Mouse (Mus musculus): ENCODE results near the gene Krtap19-1. TPM values are rescaled to one million over a fixed set of nuclear protein-coding genes. Genes with fewer than 3 reads are reported as not detected.

Krtap19-1 gene
- polyA plus RNA-seq, 1 experiment from 2014 or later = not detected

- H3K27ac ChIP-seq (ENCODE audit: low read depth, low read length) = no peak overlapping the region
- H3K9me3 ChIP-seq (ENCODE audit: control insufficient read depth) = no peaks in the 10 kb centered on the region
- H3K27me3 ChIP-seq (replicated peaks; ENCODE audit: control insufficient read depth, insufficient read depth, low read length) = no peaks in the 10 kb centered on the region
- H3K4me3 ChIP-seq (ENCODE audit: low read depth, low read length) = no peak overlapping the region
- ATAC-seq = no peak
- no peaks in the 10 kb centered on the region for H3K4me1 ChIP-seq (replicated peaks; ENCODE audit: control insufficient read depth, insufficient read depth, low read length)
- 81% methylated on average over 3 of the region's 3 CpGs for WGBS
- H3K36me3 ChIP-seq (ENCODE audit: control insufficient read depth, insufficient read depth) = no peaks in the 10 kb centered on the region
- H3K4me2 ChIP-seq (replicated peaks; ENCODE audit: low read depth) = no peak overlapping the region
- H3K9ac ChIP-seq (ENCODE audit: low read depth, low read length) = no peak overlapping the region
- peak; percentile 81 for TF ChIP-seq CTCF (IDR thresholded peaks at IDR 0.05; ENCODE audit: low read depth)
Observed at GRCm38 (mm10) chr16:88823736-88824135, 45.5 kb downstream of the Krtap19-1 start.

DNA sequence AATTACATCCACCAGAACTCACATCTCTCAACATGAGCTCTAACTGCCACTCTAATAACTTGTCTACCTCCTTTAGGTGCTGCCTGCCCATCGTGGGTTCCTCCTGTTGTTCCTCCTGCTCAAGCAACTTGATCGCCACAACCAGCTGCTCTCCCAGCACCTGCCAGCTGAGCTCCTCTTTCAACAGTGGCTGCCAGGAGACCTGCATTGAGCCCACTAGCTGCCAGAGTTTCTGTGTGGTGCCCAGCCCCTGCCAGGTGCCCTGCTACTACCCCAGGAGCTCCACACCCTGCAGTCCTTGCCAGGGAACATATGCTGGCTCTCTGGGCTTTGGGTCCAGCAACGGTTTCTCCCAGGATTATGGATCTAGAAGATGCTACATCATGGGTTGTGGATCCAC, 49.1 kb downstream of the Krtap19-1 start, which contains the start of gene Krtap15:
Gene Krtap15, plus strand, starts transcription at position 150 of the 400 bp plus-strand sequence.
- Histone ChIP-seq H3K9ac (ENCODE audit: low read depth, low read length) (no peak within 1 kb of the TSS), H3K27me3 (replicated peaks; ENCODE audit: control insufficient read depth, insufficient read depth, low read length) (no peaks in the 10 kb centered on the region), H3K4me3 (ENCODE audit: low read depth, low read length) (no peak within 1 kb of the TSS), H3K9me3 (ENCODE audit: control insufficient read depth) (no peaks in the 10 kb centered on the region), H3K4me2 (replicated peaks; ENCODE audit: low read depth) (no peak within 1 kb of the TSS), H3K36me3 (ENCODE audit: control insufficient read depth, insufficient read depth) (no peaks in the 10 kb centered on the region), H3K27ac (ENCODE audit: low read depth, low read length) (no peak within 1 kb of the TSS), H3K4me1 (replicated peaks; ENCODE audit: control insufficient read depth, insufficient read depth, low read length) (no peaks in the 10 kb centered on the region)
- no peak for ATAC-seq
- no peak for TF ChIP-seq CTCF (IDR thresholded peaks at IDR 0.05; ENCODE audit: low read depth)
- 79% methylated on average over 3 of the region's 3 CpGs for WGBS

Other genes starting within 250 kb of the Krtap19-1 start
- not detected in 2 replicates for gene 2310079G19Rik, start 241.7 kb downstream of the Krtap19-1 start, polyA plus RNA-seq (2015; fragmentation: Nextera tagmentation; extraction: Ambion mirVana)
- 0.37 and 2.0 TPM in 2 replicates for gene Krtap26-1, start 221.6 kb downstream of the Krtap19-1 start, polyA plus RNA-seq (2015; fragmentation: Nextera tagmentation; extraction: Ambion mirVana)
- gene Krtap27-1, start 197.7 kb downstream of the Krtap19-1 start, polyA plus RNA-seq (2015; fragmentation: Nextera tagmentation; extraction: Ambion mirVana) = not detected in 2 replicates
- gene 2310061N02Rik, start 161.4 kb downstream of the Krtap19-1 start, polyA plus RNA-seq (2015; fragmentation: Nextera tagmentation; extraction: Ambion mirVana) = not detected in 2 replicates
- gene Krtap13-1, start 140.5 kb downstream of the Krtap19-1 start, polyA plus RNA-seq (2015; fragmentation: Nextera tagmentation; extraction: Ambion mirVana) = not detected in 2 replicates
- not detected in 2 replicates for gene Krtap13, start 117.8 kb downstream of the Krtap19-1 start, polyA plus RNA-seq (2015; fragmentation: Nextera tagmentation; extraction: Ambion mirVana)
- gene 2310034C09Rik, start 110.6 kb downstream of the Krtap19-1 start, polyA plus RNA-seq (2015; fragmentation: Nextera tagmentation; extraction: Ambion mirVana) = not detected in 2 replicates
- not detected in 2 replicates for gene 2310057N15Rik, start 95.2 kb downstream of the Krtap19-1 start, polyA plus RNA-seq (2015; fragmentation: Nextera tagmentation; extraction: Ambion mirVana)
- gene Gm5965, start 91.5 kb downstream of the Krtap19-1 start, polyA plus RNA-seq (2015; fragmentation: Nextera tagmentation; extraction: Ambion mirVana) = not detected in 2 replicates
- gene Gm20741, start 57.2 kb downstream of the Krtap19-1 start, polyA plus RNA-seq (2015; fragmentation: Nextera tagmentation; extraction: Ambion mirVana) = not detected in 2 replicates
- gene Krtap15, start 49.2 kb downstream of the Krtap19-1 start, polyA plus RNA-seq (2015; fragmentation: Nextera tagmentation; extraction: Ambion mirVana) = not detected in 2 replicates
- gene Krtap14, start 43.3 kb downstream of the Krtap19-1 start, polyA plus RNA-seq (2015; fragmentation: Nextera tagmentation; extraction: Ambion mirVana) = not detected in 2 replicates
- gene Krtap19-2, start 4.9 kb upstream of the Krtap19-1 start, polyA plus RNA-seq (2015; fragmentation: Nextera tagmentation; extraction: Ambion mirVana) = not detected in 2 replicates
- gene Krtap19-3, start 8.6 kb upstream of the Krtap19-1 start, polyA plus RNA-seq (2015; fragmentation: Nextera tagmentation; extraction: Ambion mirVana) = not detected in 2 replicates
- gene Krtap19-4, start 15.7 kb upstream of the Krtap19-1 start, polyA plus RNA-seq (2015; fragmentation: Nextera tagmentation; extraction: Ambion mirVana) = not detected in 2 replicates
- not detected in 2 replicates for gene Krtap19-5, start 27.0 kb upstream of the Krtap19-1 start, polyA plus RNA-seq (2015; fragmentation: Nextera tagmentation; extraction: Ambion mirVana)
- not detected in 2 replicates for gene Krtap19-9b, start 62.9 kb upstream of the Krtap19-1 start, polyA plus RNA-seq (2015; fragmentation: Nextera tagmentation; extraction: Ambion mirVana)
- gene Krtap16-3, start 93.5 kb upstream of the Krtap19-1 start, polyA plus RNA-seq (2015; fragmentation: Nextera tagmentation; extraction: Ambion mirVana) = not detected in 2 replicates
- not detected in 2 replicates for gene Krtap22-2, start 141.3 kb upstream of the Krtap19-1 start, polyA plus RNA-seq (2015; fragmentation: Nextera tagmentation; extraction: Ambion mirVana)
- not detected in 2 replicates for gene Gm10229, start 145.9 kb upstream of the Krtap19-1 start, polyA plus RNA-seq (2015; fragmentation: Nextera tagmentation; extraction: Ambion mirVana)
- not detected in 2 replicates for gene Krtap6-1, start 162.3 kb upstream of the Krtap19-1 start, polyA plus RNA-seq (2015; fragmentation: Nextera tagmentation; extraction: Ambion mirVana)
- gene Gm10228, start 172.1 kb upstream of the Krtap19-1 start, polyA plus RNA-seq (2015; fragmentation: Nextera tagmentation; extraction: Ambion mirVana) = not detected in 2 replicates
- not detected in 2 replicates for gene Krtap6-5, start 178.5 kb upstream of the Krtap19-1 start, polyA plus RNA-seq (2015; fragmentation: Nextera tagmentation; extraction: Ambion mirVana)
- not detected in 2 replicates for gene 1110025L11Rik, start 194.6 kb upstream of the Krtap19-1 start, polyA plus RNA-seq (2015; fragmentation: Nextera tagmentation; extraction: Ambion mirVana)
- not detected in 2 replicates for gene Krtap6-3, start 214.6 kb upstream of the Krtap19-1 start, polyA plus RNA-seq (2015; fragmentation: Nextera tagmentation; extraction: Ambion mirVana)